Mouse (Mus musculus) CH12.LX (cell line): ENCODE measurements around the gene Dnajc22. TPM values are rescaled to one million over a fixed set of nuclear protein-coding genes. Genes with fewer than 3 reads are reported as not detected.

Experiments
- DNase-seq: peaks from one replicate; pipeline ENCODE4 v3.0.0-alpha.2; 2013; ENCODE audit errors: extremely low read depth
- H3K27ac ChIP-seq: 2 replicates; pipeline ENCODE4 v1.5.1; 2012; ENCODE audit warnings: low read depth, mild to moderate bottlenecking, control low read depth, moderate library complexity; ENCODE audit not compliant: insufficient read depth
- H3K27me3 ChIP-seq: replicated peaks from 2 replicates; pipeline ENCODE3; 2012; ENCODE audit warnings: inconsistent platforms
- H3K36me3 ChIP-seq, 2 experiments: replicated peaks in 1 of 2; 2 replicates each; pipeline versions ENCODE3 to v1.6.1; 2012; ENCODE audit warnings: inconsistent platforms in 1 of 2, low read length in 1 of 2, mild to moderate bottlenecking in 1 of 2, mixed read lengths in 1 of 2, moderate library complexity in 1 of 2; ENCODE audit not compliant: control insufficient read depth in 1 of 2, insufficient read depth in 1 of 2
- H3K4me1 ChIP-seq, 2 experiments: 2 replicates each; pipeline ENCODE4 v1.6.1; 2012; ENCODE audit warnings: inconsistent platforms in 1 of 2, moderate library complexity in 1 of 2; ENCODE audit not compliant: insufficient read depth in 2 of 2, control insufficient read depth in 1 of 2
- H3K4me2 ChIP-seq: 2 replicates; pipeline ENCODE4 v1.6.1; 2012; ENCODE audit warnings: low read depth, mild to moderate bottlenecking, control low read depth; ENCODE audit not compliant: poor library complexity, insufficient read depth, severe bottlenecking
- H3K4me3 ChIP-seq, 3 experiments: fragments of 150-350 bp in 1 of 3; sonication (generic) in 1 of 3; replicated peaks in 1 of 3; 2 replicates each; pipeline versions ENCODE3 to v1.5.1; 2011 to 2012; ENCODE audit warnings: low read depth in 2 of 3, low read length in 2 of 3, mild to moderate bottlenecking in 2 of 3, moderate library complexity in 2 of 3, control low read depth in 1 of 3, improper control_type of control experiment in 1 of 3, inconsistent platforms in 1 of 3, mixed read lengths in 1 of 3; ENCODE audit not compliant: poor library complexity in 1 of 3
- H3K79me2 ChIP-seq: replicated peaks from 2 replicates; pipeline ENCODE4 v1.6.1; 2012; ENCODE audit warnings: mild to moderate bottlenecking, moderate library complexity; ENCODE audit not compliant: control insufficient read depth, poor library complexity, insufficient read depth, severe bottlenecking; ENCODE audit errors: extremely low read depth
- H3K9ac ChIP-seq: 2 replicates; pipeline ENCODE4 v1.6.1; 2012; ENCODE audit warnings: low read depth, mild to moderate bottlenecking, control low read depth, moderate library complexity; ENCODE audit not compliant: insufficient read depth
- H3K9me3 ChIP-seq: replicated peaks from 2 replicates; pipeline ENCODE3; 2012; ENCODE audit warnings: low read length, inconsistent platforms, mixed read lengths
- BHLHE40 ChIP-seq: IDR thresholded peaks from 2 replicates; pipeline ENCODE4 v1.6.1; 2011; ENCODE audit warnings: mild to moderate bottlenecking, low read depth, low read length, improper control_type of control experiment
- CHD1 ChIP-seq: IDR thresholded peaks from 2 replicates; pipeline ENCODE4 v1.6.1; 2012; ENCODE audit warnings: low read depth, low read length, improper control_type of control experiment, inconsistent platforms
- CTCF ChIP-seq, 2 experiments: IDR thresholded peaks in 1 of 2; conservative IDR thresholded peaks in 1 of 2; 2 replicates each; pipeline ENCODE4 v1.5.1; 2011 to 2012; ENCODE audit warnings: low read depth in 2 of 2, low read length in 2 of 2, improper control_type of control experiment in 1 of 2, inconsistent platforms in 1 of 2, mild to moderate bottlenecking in 1 of 2, moderate library complexity in 1 of 2
- E2F4 ChIP-seq: IDR thresholded peaks from 2 replicates; pipeline ENCODE4 v1.6.1; 2011; ENCODE audit warnings: low read depth, low read length, improper control_type of control experiment; ENCODE audit not compliant: insufficient replicate concordance
- ETS1 ChIP-seq: conservative IDR thresholded peaks from 2 replicates; pipeline ENCODE4 v1.6.1; 2012; ENCODE audit warnings: low read depth, mild to moderate bottlenecking, inconsistent platforms, low read length, improper control_type of control experiment, moderate library complexity
- GABPA ChIP-seq: IDR thresholded peaks from 2 replicates; pipeline ENCODE4 v1.6.1; 2012; ENCODE audit warnings: low read depth, low read length, improper control_type of control experiment, inconsistent platforms; ENCODE audit not compliant: insufficient replicate concordance
- JUN ChIP-seq: IDR thresholded peaks from 2 replicates; pipeline ENCODE4 v1.6.1; 2011; ENCODE audit warnings: low read depth, mild to moderate bottlenecking, low read length, improper control_type of control experiment, moderate library complexity; ENCODE audit not compliant: insufficient read depth
- KAT2A ChIP-seq: IDR thresholded peaks from 2 replicates; pipeline ENCODE4 v1.6.1; 2012; ENCODE audit warnings: low read length, improper control_type of control experiment, inconsistent platforms; ENCODE audit not compliant: insufficient replicate concordance
- MAFK ChIP-seq: IDR thresholded peaks from 2 replicates; pipeline ENCODE4 v1.6.1; 2011; ENCODE audit warnings: low read length, improper control_type of control experiment; ENCODE audit not compliant: insufficient replicate concordance
- MAX ChIP-seq: IDR thresholded peaks from 2 replicates; pipeline ENCODE4 v1.6.1; 2011; ENCODE audit warnings: low read length, improper control_type of control experiment
- MAZ ChIP-seq: IDR thresholded peaks from 2 replicates; pipeline ENCODE4 v1.6.1; 2012; ENCODE audit warnings: low read depth, mild to moderate bottlenecking, inconsistent platforms, low read length, improper control_type of control experiment, moderate library complexity
- MYC ChIP-seq: IDR thresholded peaks from 2 replicates; pipeline ENCODE4 v1.6.1; 2011; ENCODE audit warnings: low read depth, mild to moderate bottlenecking, improper control_type of control experiment, low read length
- PAX5 ChIP-seq: IDR thresholded peaks from 2 replicates; pipeline ENCODE4 v1.6.1; 2012; ENCODE audit warnings: low read length, inconsistent platforms, mixed read lengths
- SMC3 ChIP-seq: IDR thresholded peaks from 2 replicates; pipeline ENCODE4 v1.6.1; 2011; ENCODE audit warnings: low read depth, low read length, improper control_type of control experiment
- TBP ChIP-seq: conservative IDR thresholded peaks from 2 replicates; pipeline ENCODE4 v1.6.1; 2011; ENCODE audit warnings: low read depth, low read length, improper control_type of control experiment
- TCF12 ChIP-seq: IDR thresholded peaks from 2 replicates; pipeline ENCODE4 v1.6.1; 2014; ENCODE audit warnings: low read depth, mild to moderate bottlenecking, inconsistent platforms, low read length, improper control_type of control experiment
- ZKSCAN1 ChIP-seq: IDR thresholded peaks from 2 replicates; pipeline ENCODE4 v1.6.1; 2012; ENCODE audit warnings: low read depth, inconsistent platforms, low read length, improper control_type of control experiment, borderline replicate concordance
- ZNF384 ChIP-seq: IDR thresholded peaks from 2 replicates; pipeline ENCODE4 v1.6.1; 2012; ENCODE audit warnings: low read depth, low read length, improper control_type of control experiment, inconsistent platforms
- dilution Hi-C: fragments of 300-500 bp; cut with MboI; formaldehyde crosslinking; loops from 2 replicates; pipeline ENCODE4 v1.14.3; 2020; ENCODE audit warnings: low sequenced_read_pairs; ENCODE audit not compliant: extremely low pct_unique_long_range_greater_than_20kb, extremely low pct_ligation_motif_present
- in situ Hi-C: fragments of 300-500 bp; cut with MboI; formaldehyde crosslinking; loops from 3 replicates; pipeline ENCODE4 v1.14.3; 2019; ENCODE audit warnings: low sequenced_read_pairs, low pct_ligation_motif_present, low pct_unique_long_range_greater_than_20kb, mixed read lengths
- polyA plus RNA-seq: library from polyadenylated mRNA; unstranded; fragments of >175 nt; gene quantifications from 2 replicates; pipeline ENCODE4 v1.2.1, GENCODE M21; 2012; ENCODE audit warnings: low read depth; ENCODE audit not compliant: insufficient read length
- total RNA-seq, 2 experiments: library from RNA; depleted of rRNA; stranded (reverse); fragments of 300-350 nt in 1 of 2; fragments of >200 nt in 1 of 2; gene quantifications; 2 replicates each; pipeline ENCODE4 v1.2.3; 2012 to 2014

The Dnajc22 gene
- total and polyA plus RNA-seq, 3 experiments: 10.0 to 24.2 (median 12.4) TPM

GRCm38 (mm10) chr15:99099984-99100383 lies 7.0 kb downstream of the Dnajc22 start (continued):
- no peak for TF ChIP-seq CHD1

GRCm38 (mm10) chr15:99105238-99105637 lies 12.3 kb downstream of the Dnajc22 start:
- no peak overlapping the region for H3K27ac ChIP-seq
- dilution Hi-C loops: no loop called here
- H3K79me2 ChIP-seq: no peaks in the 10 kb centered on the region
- H3K27me3 ChIP-seq: no peaks in the 10 kb centered on the region
- in situ Hi-C loops: no loop called here
- H3K9ac ChIP-seq: no peak overlapping the region
- no peak overlapping the region for H3K4me3 ChIP-seq
- H3K4me2 ChIP-seq: no peak overlapping the region
- TF ChIP-seq BHLHE40 (no peak), MAFK (no peak), TBP (no peak), ZNF384 (no peak), MYC (no peak), ETS1 (no peak), SMC3 (no peak), MAX (no peak), E2F4 (no peak), GABPA (no peak), KAT2A (no peak), CHD1 (no peak), ZKSCAN1 (no peak), PAX5 (no peak), CTCF (conservative IDR thresholded peaks at IDR 0.05 in 1 of 2, IDR thresholded peaks at IDR 0.05 in 1 of 2; ENCODE audit: low read depth in 2 of 2, low read length in 2 of 2) (no peak), TCF12 (no peak)
- DNase-seq: no peak
- H3K36me3 ChIP-seq: peaks cover 2 to 36% of the 10 kb centered on the region in 2 experiments
- peaks cover 0 to 16% of the 10 kb centered on the region in 2 experiments; a peak in 2 of 4 replicates for H3K4me1 ChIP-seq
- peaks cover 3% of the 10 kb centered on the region for H3K9me3 ChIP-seq

- Histone ChIP-seq H3K9ac (no peak overlapping the region), H3K79me2 (no peaks in the 10 kb centered on the region), H3K4me1 (peaks cover 0 to 22% of the 10 kb centered on the region in 2 experiments; a peak in 2 of 4 replicates), H3K9me3 (peaks cover 3% of the 10 kb centered on the region), H3K27ac (no peak overlapping the region), H3K4me2 (no peak overlapping the region), H3K27me3 (no peaks in the 10 kb centered on the region), H3K36me3 (peaks cover 2 to 25% of the 10 kb centered on the region in 2 experiments), H3K4me3 (no peak overlapping the region)
- in situ Hi-C loops (no loop called here), dilution Hi-C loops (no loop called here)
- no peak for DNase-seq
- TF ChIP-seq MAZ (no peak), JUN (0 out of 2 replicates have a peak, but pooled peaks have one; percentile 25)
These were observed 14.9 kb downstream of the Dnajc22 start for GRCm38 (mm10) chr15:99107866-99108265.
